Mouse (Mus musculus): ENCODE results near the gene Zfp51. TPM values are rescaled to one million over a fixed set of nuclear protein-coding genes. Genes with fewer than 3 reads are reported as not detected.
A peak's percentile ranks its signal among the peaks of the same experiment; 100 is the strongest.
"Not testable (repeated sequence)": the region's sequence is repeated elsewhere in the genome, so short reads cannot be mapped to it uniquely, and the experiment has no call there.

Gene Zfp51
- polyA plus RNA-seq, 1 experiment from 2014 or later = 15.7 TPM

DNA sequence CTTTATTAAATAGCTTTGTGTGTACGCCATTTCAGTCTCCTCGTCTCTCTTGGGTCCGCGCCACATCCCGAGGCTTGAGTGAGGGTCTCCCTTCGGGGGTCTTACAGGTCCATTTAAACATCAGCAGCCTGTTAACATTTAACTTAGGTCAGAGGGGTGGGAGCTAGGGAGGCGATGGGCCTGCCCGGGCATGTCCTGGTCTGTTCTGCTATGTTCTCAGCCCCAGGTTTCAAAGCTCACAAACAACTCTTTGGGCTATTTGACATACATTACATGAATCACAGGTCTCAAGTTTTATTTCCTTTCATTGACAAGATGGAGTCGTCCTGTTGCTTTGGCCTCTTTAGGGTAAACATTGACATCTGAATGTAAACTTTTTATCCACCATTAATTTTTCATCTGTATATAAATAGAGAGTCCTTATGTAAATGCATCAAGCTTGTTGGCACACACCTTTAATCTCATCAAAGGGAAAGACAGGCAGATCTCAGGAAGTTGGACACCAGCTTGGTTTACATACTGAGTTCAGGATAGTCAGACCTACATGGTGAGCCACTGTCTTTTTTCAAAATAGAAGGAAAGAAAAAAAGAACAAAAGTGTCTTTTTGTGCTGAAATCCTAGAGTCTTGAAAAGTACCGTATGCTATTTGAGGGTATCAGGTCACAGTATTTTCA is 28.1 kb downstream of the Zfp51 start:
- not testable (repeated sequence) for DNase-seq (ENCODE audit: low spot score); H3K4me3 ChIP-seq; H3K36me3 ChIP-seq (replicated peaks); H3K4me1 ChIP-seq; H3K27ac ChIP-seq (replicated peaks); H3K9me3 ChIP-seq; H3K27me3 ChIP-seq (replicated peaks; ENCODE audit: low read depth, poor library complexity, severe bottlenecking)
- 89% methylated on average over 10 of the region's 10 CpGs for WGBS

DNA sequence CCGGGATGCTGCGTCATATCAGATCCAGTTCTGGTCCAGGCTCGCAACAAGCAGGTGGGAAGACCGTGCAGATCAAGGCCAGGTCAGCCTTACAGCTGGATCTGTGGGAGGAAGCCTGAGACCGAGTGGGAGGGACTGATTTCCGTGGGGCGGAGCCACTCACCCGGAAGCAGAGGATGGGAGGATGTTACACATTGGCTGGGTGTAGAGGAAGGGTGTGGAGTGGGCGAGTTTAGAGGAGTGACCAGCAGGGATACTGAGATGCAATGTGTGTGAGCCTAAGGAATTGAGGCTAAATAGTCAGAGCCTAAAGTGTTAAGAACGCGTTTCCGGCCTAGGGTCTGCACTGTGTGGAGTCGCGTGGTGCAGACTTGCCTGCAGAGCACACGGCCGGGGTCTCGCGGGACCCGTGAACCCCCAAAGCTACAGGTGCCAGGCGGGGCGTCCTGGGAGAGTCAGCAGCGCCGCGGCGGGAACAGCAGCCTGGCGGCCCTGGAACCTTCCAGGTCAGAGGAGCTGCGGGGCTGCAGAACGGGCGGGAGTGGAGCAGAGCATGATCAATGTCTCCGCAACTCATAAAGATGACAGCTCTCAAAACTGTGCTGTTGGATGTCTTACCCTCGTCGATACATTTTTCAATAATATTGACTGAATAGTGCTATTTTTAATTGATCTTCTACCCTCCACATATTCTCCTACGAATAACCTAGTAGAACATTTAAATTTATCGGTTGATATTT is 38.8 kb downstream of the Zfp51 start, which contains the start of gene Zfp53:
Zfp53 (plus strand) TSS at position 239 of the 740 bp plus-strand sequence.
- no peaks in the 10 kb centered on the region for H3K9me3 ChIP-seq
- H3K4me1 ChIP-seq = peaks cover 7% of the 10 kb centered on the region
- peak within 1 kb of the TSS; percentile 83 for H3K27ac ChIP-seq (replicated peaks)
- peak; percentile 87 for DNase-seq (ENCODE audit: low spot score)
- H3K27me3 ChIP-seq (replicated peaks; ENCODE audit: low read depth, poor library complexity, severe bottlenecking) = no peaks in the 10 kb centered on the region
- H3K36me3 ChIP-seq (replicated peaks) = peaks cover 8% of the 10 kb centered on the region
- 1% methylated on average over 34 of the region's 34 CpGs for WGBS
- peak within 1 kb of the TSS; percentile 75 for H3K4me3 ChIP-seq

DNA sequence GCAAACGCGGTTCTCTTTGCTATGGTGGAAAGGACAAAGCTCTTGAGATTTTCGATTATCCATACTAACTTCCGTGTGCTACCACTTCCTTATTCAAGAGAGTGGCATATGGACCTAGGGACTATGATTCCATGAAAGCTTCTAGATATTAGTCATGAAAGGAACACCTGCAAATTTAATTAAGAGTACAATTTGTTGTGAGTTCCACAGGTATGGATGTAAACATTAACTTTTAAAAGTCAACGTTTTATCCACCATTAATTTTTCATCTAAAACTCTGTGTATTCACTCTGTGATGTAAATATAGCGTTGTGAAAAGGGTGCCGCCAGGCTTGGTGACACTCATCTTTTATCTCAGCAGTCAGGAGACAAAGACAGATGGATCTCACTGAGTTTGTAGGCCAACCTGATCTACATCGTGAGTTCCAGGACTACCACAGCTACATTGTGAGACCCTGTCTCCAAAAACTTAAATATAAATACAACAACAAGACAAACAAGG is 39.4 kb downstream of the Zfp51 start:
- Histone ChIP-seq H3K27me3 (replicated peaks; ENCODE audit: low read depth, poor library complexity, severe bottlenecking) (no peaks in the 10 kb centered on the region), H3K9me3 (no peaks in the 10 kb centered on the region), H3K27ac (replicated peaks) (peak overlapping the region; percentile 83), H3K4me3 (peak overlapping the region; percentile 75), H3K4me1 (peaks cover 7% of the 10 kb centered on the region), H3K36me3 (replicated peaks) (peaks cover 11% of the 10 kb centered on the region)
- DNase-seq (ENCODE audit: low spot score) = no peak
- 26% methylated on average over 8 of the region's 8 CpGs for WGBS

DNA sequence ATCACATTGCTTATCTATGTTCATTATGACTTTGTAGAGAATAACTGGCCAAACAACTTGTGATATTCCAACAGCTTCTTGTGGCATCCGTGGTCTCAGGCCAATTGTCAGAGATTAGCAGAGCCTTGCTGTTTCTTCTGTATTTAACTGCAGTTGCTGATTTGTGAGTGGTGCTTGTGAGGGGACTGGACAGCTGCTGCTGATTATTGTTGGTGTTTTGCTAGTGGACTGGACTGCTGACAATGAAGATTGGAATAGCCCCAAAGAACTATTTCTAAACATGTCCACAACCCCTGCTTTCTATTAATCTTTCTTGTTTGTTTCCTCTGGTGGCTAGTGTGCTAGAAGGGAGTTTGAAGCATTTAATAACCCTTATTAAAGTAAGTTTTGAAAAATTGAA is 51.2 kb downstream of the Zfp51 start:
- H3K36me3 ChIP-seq (replicated peaks) = peaks cover 19% of the 10 kb centered on the region
- H3K9me3 ChIP-seq = no peaks in the 10 kb centered on the region; the same call in 1 of the 2 replicates
- H3K27ac ChIP-seq (replicated peaks) = no peak overlapping the region
- H3K27me3 ChIP-seq (replicated peaks; ENCODE audit: low read depth, poor library complexity, severe bottlenecking) = no peaks in the 10 kb centered on the region
- no peak for DNase-seq (ENCODE audit: low spot score)
- WGBS = 84% methylated on average over 1 of the region's 1 CpGs
- no peaks in the 10 kb centered on the region for H3K4me1 ChIP-seq
- no peak overlapping the region for H3K4me3 ChIP-seq

DNA sequence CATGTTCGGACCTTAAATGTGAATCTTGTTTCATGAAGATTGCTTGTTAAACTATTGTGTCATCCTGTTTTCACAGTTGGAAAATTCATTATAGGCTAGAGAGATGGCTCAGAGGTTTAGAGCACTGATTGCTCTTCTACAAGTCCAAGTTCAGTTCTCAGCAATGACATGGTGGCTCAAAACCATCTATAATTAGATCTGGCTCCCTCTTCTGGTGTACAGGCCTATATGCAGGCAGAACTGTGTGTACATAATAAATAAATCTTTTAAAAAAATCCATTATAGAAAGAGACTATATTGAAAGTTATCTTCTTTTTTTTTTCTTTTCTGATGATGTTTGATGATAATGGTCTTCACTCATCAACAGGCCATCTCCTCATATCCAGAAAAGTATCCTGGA is 54.4 kb downstream of the Zfp51 start:
- Histone ChIP-seq H3K27ac (replicated peaks) (no peak overlapping the region), H3K9me3 (no peaks in the 10 kb centered on the region), H3K27me3 (replicated peaks; ENCODE audit: low read depth, poor library complexity, severe bottlenecking) (no peaks in the 10 kb centered on the region), H3K36me3 (replicated peaks) (peaks cover 27% of the 10 kb centered on the region), H3K4me3 (no peak overlapping the region), H3K4me1 (no peaks in the 10 kb centered on the region)
- no peak for DNase-seq (ENCODE audit: low spot score)
- 90% methylated on average over 1 of the region's 1 CpGs for WGBS

DNA sequence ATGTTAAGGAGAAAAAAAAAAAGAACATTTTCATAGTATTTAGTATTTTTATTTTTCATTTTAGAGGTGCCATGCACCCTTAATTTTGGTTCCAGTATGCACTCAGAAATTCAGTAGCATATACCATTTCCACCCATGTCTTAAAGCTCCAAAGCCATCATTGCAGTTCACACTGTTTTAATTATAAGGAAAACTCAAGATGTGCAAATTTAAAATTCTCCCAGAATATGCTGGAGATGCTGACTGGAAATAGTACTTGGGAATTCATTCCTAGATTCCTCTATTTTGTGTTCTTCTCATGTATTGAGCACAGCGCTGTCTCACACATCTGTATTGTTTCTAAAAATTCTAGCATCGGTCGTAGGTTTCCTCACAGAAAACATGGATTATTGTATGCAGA is 56.1 kb downstream of the Zfp51 start:
- Histone ChIP-seq H3K4me3 (no peak overlapping the region), H3K4me1 (no peaks in the 10 kb centered on the region), H3K9me3 (no peaks in the 10 kb centered on the region), H3K27me3 (replicated peaks; ENCODE audit: low read depth, poor library complexity, severe bottlenecking) (no peaks in the 10 kb centered on the region), H3K36me3 (replicated peaks) (peaks cover 36% of the 10 kb centered on the region), H3K27ac (replicated peaks) (no peak overlapping the region)
- 95% methylated on average over 3 of the region's 3 CpGs for WGBS
- DNase-seq (ENCODE audit: low spot score) = no peak

DNA sequence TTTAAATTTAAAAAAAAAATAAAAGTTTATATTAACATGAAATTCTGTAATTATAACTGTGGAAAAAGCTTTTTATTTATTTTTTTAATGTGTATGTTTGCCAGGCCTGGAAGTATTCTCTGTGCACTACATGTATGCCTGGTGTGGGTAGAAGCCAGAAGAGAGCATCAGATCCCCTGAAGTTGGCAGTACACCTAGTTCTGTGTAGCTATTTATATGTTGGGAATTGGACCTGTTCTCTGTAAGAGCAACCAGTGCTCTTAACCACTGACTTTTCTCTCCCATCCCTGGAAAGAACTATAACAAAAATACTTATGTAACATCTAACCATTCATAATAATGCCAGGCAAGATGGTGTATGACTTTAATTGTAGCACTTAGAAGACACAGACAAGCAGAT is 59.6 kb downstream of the Zfp51 start:
- H3K4me3 ChIP-seq = no peak overlapping the region
- H3K4me1 ChIP-seq = no peaks in the 10 kb centered on the region
- H3K27ac ChIP-seq (replicated peaks) = no peak overlapping the region
- H3K27me3 ChIP-seq (replicated peaks; ENCODE audit: low read depth, poor library complexity, severe bottlenecking) = no peaks in the 10 kb centered on the region
- H3K36me3 ChIP-seq (replicated peaks) = peaks cover 37% of the 10 kb centered on the region
- H3K9me3 ChIP-seq = no peaks in the 10 kb centered on the region
- DNase-seq (ENCODE audit: low spot score) = no peak

Other genes starting within 250 kb of the Zfp51 start
- gene Vmn1r234, start 224.3 kb upstream of the Zfp51 start, polyA plus RNA-seq (2016; fragmentation: Nextera tagmentation; extraction: Ambion mirVana) = not detected in 2 replicates
- not detected in 2 replicates for gene Vmn1r235, start 194.0 kb upstream of the Zfp51 start, polyA plus RNA-seq (2016; fragmentation: Nextera tagmentation; extraction: Ambion mirVana)
- not detected in 2 replicates for gene Vmn1r236, start 167.4 kb upstream of the Zfp51 start, polyA plus RNA-seq (2016; fragmentation: Nextera tagmentation; extraction: Ambion mirVana)
- not detected in 2 replicates for gene Vmn1r237, start 138.5 kb upstream of the Zfp51 start, polyA plus RNA-seq (2016; fragmentation: Nextera tagmentation; extraction: Ambion mirVana)
- 1.9 and 2.9 TPM in 2 replicates for gene Zfp677, start 66.6 kb upstream of the Zfp51 start, polyA plus RNA-seq (2016; fragmentation: Nextera tagmentation; extraction: Ambion mirVana)
- gene Zfp54, start 27.1 kb upstream of the Zfp51 start, polyA plus RNA-seq (2016; fragmentation: Nextera tagmentation; extraction: Ambion mirVana) = 3.2 and 4.1 TPM in 2 replicates
- gene Zfp53, start 38.6 kb downstream of the Zfp51 start, polyA plus RNA-seq (2016; fragmentation: Nextera tagmentation; extraction: Ambion mirVana) = 8.6 and 9.5 TPM in 2 replicates
- gene Zfp52, start 85.2 kb downstream of the Zfp51 start, polyA plus RNA-seq (2016; fragmentation: Nextera tagmentation; extraction: Ambion mirVana) = 2.8 and 3.0 TPM in 2 replicates
- gene Zfp948, start 116.6 kb downstream of the Zfp51 start, polyA plus RNA-seq (2016; fragmentation: Nextera tagmentation; extraction: Ambion mirVana) = 14.6 and 14.9 TPM in 2 replicates
- 4.2 and 4.3 TPM in 2 replicates for gene Zfp983, start 200.2 kb downstream of the Zfp51 start, polyA plus RNA-seq (2016; fragmentation: Nextera tagmentation; extraction: Ambion mirVana)
- gene Gm10226, start 241.5 kb downstream of the Zfp51 start, polyA plus RNA-seq (2016; fragmentation: Nextera tagmentation; extraction: Ambion mirVana) = 5.7 and 9.0 TPM in 2 replicates

Data from embryonic facial prominence, embryonic 10.5 days (tissue).